Mouse (Mus musculus) neural tube, embryonic 15.5 days (tissue): ENCODE measurements around the gene Slc35a1. TPM values are rescaled to one million over a fixed set of nuclear protein-coding genes. Genes with fewer than 3 reads are reported as not detected.
"Not testable (repeated sequence)": the region's sequence is repeated elsewhere in the genome, so short reads cannot be mapped to it uniquely, and the experiment has no call there.

ENCODE experiments used
- ATAC-seq: fragments of 200-750 bp; cut with Nextera tagmentation; 2 replicates; pipeline ENCODE4 v1.8.0; 2017; ENCODE audit warnings: mild to moderate bottlenecking, moderate TSS enrichment, moderate library complexity; ENCODE audit not compliant: low FRiP score
- H3K27ac ChIP-seq: fragments of 300-500 bp; sonication (generic); replicated peaks from 2 replicates; pipeline ENCODE4 v1.5.1; 2015; ENCODE audit warnings: mild to moderate bottlenecking, inconsistent platforms
- H3K27me3 ChIP-seq: fragments of 300-500 bp; sonication (generic); replicated peaks from 2 replicates; pipeline ENCODE4 v1.6.1; 2015; ENCODE audit warnings: inconsistent platforms
- H3K36me3 ChIP-seq: fragments of 300-500 bp; sonication (generic); 2 replicates; pipeline ENCODE4 v1.6.1; 2015; ENCODE audit warnings: inconsistent platforms
- H3K4me1 ChIP-seq: fragments of 300-500 bp; sonication (generic); 2 replicates; pipeline ENCODE4 v1.6.1; 2015; ENCODE audit warnings: inconsistent platforms
- H3K4me2 ChIP-seq: fragments of 300-500 bp; sonication (generic); 2 replicates; pipeline ENCODE4 v1.6.1; 2015; ENCODE audit warnings: inconsistent platforms, mild to moderate bottlenecking, moderate library complexity
- H3K4me3 ChIP-seq: fragments of 300-500 bp; sonication (generic); replicated peaks from 2 replicates; pipeline ENCODE4 v1.5.1; 2015; ENCODE audit warnings: mild to moderate bottlenecking, inconsistent platforms
- H3K9ac ChIP-seq: fragments of 300-500 bp; sonication (generic); replicated peaks from 2 replicates; pipeline ENCODE4 v1.6.1; 2015; ENCODE audit warnings: mild to moderate bottlenecking, inconsistent platforms
- H3K9me3 ChIP-seq: fragments of 300-500 bp; sonication (generic); replicated peaks from 2 replicates; pipeline ENCODE4 v1.6.1; 2016; ENCODE audit warnings: inconsistent platforms
- WGBS: fragments of 180-500 bp; shearing (Covaris S2); methylation state at CpG from one replicate; pipeline ENCODE4 v1.1.7; 2015; ENCODE audit warnings: mixed read lengths; 5-methylcytosine and 5-hydroxymethylcytosine counted together
- polyA plus RNA-seq: library from polyadenylated mRNA; unstranded; fragments of >200 nt; fragmentation: Nextera tagmentation; extraction: Ambion mirVana; gene quantifications from 2 replicates; pipeline ENCODE4 v1.2.1, GENCODE M21; 2015

Gene Slc35a1
- 45.7 and 48.1 TPM in 2 replicates for polyA plus RNA-seq

- ATAC-seq: peak; percentile 99
- WGBS: under 1% methylated on average over 55 of the region's 65 CpGs
- no peaks in the 10 kb centered on the region for H3K27me3 ChIP-seq
These were observed at the start of gene Slc35a1 for GRCm38 (mm10) chr4:34686874-34687567. TSS of gene Slc35a1 (minus strand) at chr4:34687438.

GRCm38 (mm10) chr4:34734461-34734860 lies 47.2 kb upstream of the Slc35a1 start:
- peaks cover 8% of the 10 kb centered on the region for H3K4me1 ChIP-seq
- 69% methylated on average over 3 of the region's 3 CpGs for WGBS
- no peak overlapping the region for H3K9ac ChIP-seq
- no peak overlapping the region for H3K4me3 ChIP-seq
- no peaks in the 10 kb centered on the region for H3K9me3 ChIP-seq
- no peak overlapping the region for H3K27ac ChIP-seq
- no peak for ATAC-seq
- no peak overlapping the region for H3K4me2 ChIP-seq
- no peaks in the 10 kb centered on the region; the same call in 1 of the 2 replicates for H3K27me3 ChIP-seq
- no peaks in the 10 kb centered on the region for H3K36me3 ChIP-seq

More at GRCm38 (mm10) chr4:34686874-34687567, at the start of gene Slc35a1:
- no peaks in the 10 kb centered on the region for H3K9me3 ChIP-seq
- peak within 1 kb of the TSS; percentile 97 for H3K27ac ChIP-seq
- peak within 1 kb of the TSS; percentile 95 for H3K9ac ChIP-seq
- peak within 1 kb of the TSS; percentile 61 for H3K4me2 ChIP-seq
- peak within 1 kb of the TSS; percentile 90 for H3K4me3 ChIP-seq
- peaks cover 7% of the 10 kb centered on the region; the same call in 1 of the 2 replicates for H3K36me3 ChIP-seq
- peaks cover 10% of the 10 kb centered on the region for H3K4me1 ChIP-seq

GRCm38 (mm10) chr4:34733415-34733814 lies 46.2 kb upstream of the Slc35a1 start:
- H3K4me1 ChIP-seq, ATAC-seq, H3K27me3 ChIP-seq, H3K4me3 ChIP-seq, H3K36me3 ChIP-seq, H3K27ac ChIP-seq, H3K9ac ChIP-seq, H3K4me2 ChIP-seq, H3K9me3 ChIP-seq: not testable (repeated sequence)
- 36% methylated on average over 2 of the region's 2 CpGs for WGBS

DNA sequence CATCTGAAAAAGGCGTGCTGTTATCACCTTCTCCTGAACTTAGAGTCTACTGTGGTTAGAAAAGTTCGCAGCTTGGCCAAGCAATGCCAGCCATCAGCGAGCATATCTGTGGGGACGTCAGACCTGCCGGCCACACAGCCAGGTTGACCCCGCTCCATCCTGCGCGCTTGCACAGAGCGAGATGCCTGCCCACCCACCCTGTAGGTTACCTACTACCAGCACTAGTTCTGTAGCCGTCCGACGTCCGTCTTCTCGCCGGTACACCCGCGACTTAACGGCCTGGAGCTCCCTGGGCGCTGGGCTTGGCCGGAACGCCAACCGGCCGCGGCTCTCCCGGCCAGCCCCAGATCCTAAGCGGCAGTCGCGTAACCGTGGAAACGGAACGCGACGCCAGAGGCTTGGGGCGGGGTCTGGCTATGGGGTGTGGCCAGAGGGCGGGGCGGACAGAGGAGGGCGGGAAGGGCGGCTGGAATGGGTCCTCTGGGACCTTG lies 42.7 kb upstream of the Slc35a1 start, which contains the start of gene Cfap206:
Gene Cfap206 (minus strand): TSS at position 356 of the 491 bp plus-strand sequence.
- peak within 1 kb of the TSS; percentile 96 for H3K4me2 ChIP-seq
- H3K9ac ChIP-seq: peak within 1 kb of the TSS; percentile 47
- no peaks in the 10 kb centered on the region; the same call in 1 of the 2 replicates for H3K27me3 ChIP-seq
- H3K4me1 ChIP-seq: peaks cover 8% of the 10 kb centered on the region
- no peaks in the 10 kb centered on the region for H3K36me3 ChIP-seq
- peak; percentile 93 for ATAC-seq
- no peak within 1 kb of the TSS for H3K27ac ChIP-seq
- peak within 1 kb of the TSS; percentile 52 for H3K4me3 ChIP-seq
- no peaks in the 10 kb centered on the region for H3K9me3 ChIP-seq
- 1% methylated on average over 38 of the region's 38 CpGs for WGBS

- not testable (repeated sequence) for H3K27me3 ChIP-seq, H3K9ac ChIP-seq, H3K9me3 ChIP-seq, H3K4me1 ChIP-seq, ATAC-seq, H3K4me3 ChIP-seq, H3K4me2 ChIP-seq, H3K27ac ChIP-seq, H3K36me3 ChIP-seq
- 90% methylated on average over 3 of the region's 3 CpGs for WGBS
These were observed 38.5 kb upstream of the Slc35a1 start for GRCm38 (mm10) chr4:34725710-34726109.

GRCm38 (mm10) chr4:34724306-34724705 lies 37.1 kb upstream of the Slc35a1 start:
- H3K4me3 ChIP-seq: no peak overlapping the region
- no peak overlapping the region for H3K4me2 ChIP-seq
- no peaks in the 10 kb centered on the region for H3K36me3 ChIP-seq
- no peak for ATAC-seq
- WGBS: 61% methylated on average over 4 of the region's 4 CpGs
- H3K9ac ChIP-seq: no peak overlapping the region
- no peak overlapping the region for H3K27ac ChIP-seq
- no peaks in the 10 kb centered on the region for H3K27me3 ChIP-seq
- no peaks in the 10 kb centered on the region for H3K9me3 ChIP-seq
- no peaks in the 10 kb centered on the region for H3K4me1 ChIP-seq

DNA sequence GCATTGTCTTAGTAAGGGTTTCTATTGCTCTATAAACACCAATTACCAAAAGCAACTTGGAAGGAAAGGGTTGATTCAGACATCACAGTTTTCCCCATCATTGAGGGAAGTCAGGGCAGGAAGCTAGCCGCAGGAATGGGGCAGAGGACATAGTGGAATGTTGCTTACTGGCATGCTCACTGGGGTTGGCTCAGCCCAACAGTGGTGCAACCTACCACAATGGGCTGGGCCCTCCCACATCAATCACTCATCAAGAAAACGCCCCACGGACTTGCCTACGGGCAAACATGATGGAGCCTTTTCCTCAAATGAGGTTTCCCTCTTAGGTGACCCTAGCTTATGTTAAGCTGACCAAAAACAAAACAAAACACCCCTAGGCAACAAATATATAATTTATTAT lies 35.9 kb upstream of the Slc35a1 start:
- ATAC-seq: no peak
- 70% methylated on average over 4 of the region's 4 CpGs for WGBS

GRCm38 (mm10) chr4:34720127-34720895 lies 33.1 kb upstream of the Slc35a1 start:
- Histone ChIP-seq H3K27ac (no peak overlapping the region), H3K4me2 (no peak overlapping the region), H3K4me1 (no peaks in the 10 kb centered on the region), H3K27me3 (no peaks in the 10 kb centered on the region), H3K9ac (no peak overlapping the region), H3K4me3 (no peak overlapping the region), H3K36me3 (no peaks in the 10 kb centered on the region), H3K9me3 (no peaks in the 10 kb centered on the region)
- WGBS: 93% methylated on average over 7 of the region's 7 CpGs
- ATAC-seq: no peak

More for the DNA sequence above, 35.9 kb upstream of the Slc35a1 start:
- Histone ChIP-seq H3K4me2 (no peak overlapping the region), H3K27me3 (no peaks in the 10 kb centered on the region), H3K9ac (no peak overlapping the region), H3K27ac (no peak overlapping the region), H3K4me3 (no peak overlapping the region), H3K9me3 (no peaks in the 10 kb centered on the region), H3K4me1 (no peaks in the 10 kb centered on the region), H3K36me3 (no peaks in the 10 kb centered on the region)

DNA sequence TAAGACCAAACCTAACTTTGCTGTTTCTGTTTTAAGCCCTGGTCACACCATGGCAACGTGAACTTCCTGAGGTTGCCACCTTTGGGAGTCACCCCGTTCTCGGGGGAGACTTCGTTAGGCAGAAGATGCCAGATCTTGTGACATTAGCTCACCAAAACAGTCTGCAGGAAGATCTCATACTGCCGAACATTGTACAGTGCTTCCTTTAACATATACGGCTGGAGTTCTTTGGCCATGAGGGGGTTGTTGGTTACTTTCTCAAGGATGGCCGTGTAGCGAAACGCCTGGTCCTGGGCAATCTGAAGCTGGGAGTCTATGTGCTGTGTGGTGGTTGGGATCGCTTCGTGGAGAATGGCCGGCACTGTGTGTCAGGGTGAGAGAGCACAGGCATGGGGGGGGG lies 32.2 kb upstream of the Slc35a1 start:
- WGBS: 96% methylated on average over 12 of the region's 12 CpGs
- Histone ChIP-seq H3K27ac (no peak overlapping the region), H3K4me2 (no peak overlapping the region), H3K4me3 (no peak overlapping the region), H3K4me1 (no peaks in the 10 kb centered on the region), H3K36me3 (no peaks in the 10 kb centered on the region), H3K9me3 (no peaks in the 10 kb centered on the region), H3K9ac (no peak overlapping the region), H3K27me3 (no peaks in the 10 kb centered on the region)
- ATAC-seq: no peak

DNA sequence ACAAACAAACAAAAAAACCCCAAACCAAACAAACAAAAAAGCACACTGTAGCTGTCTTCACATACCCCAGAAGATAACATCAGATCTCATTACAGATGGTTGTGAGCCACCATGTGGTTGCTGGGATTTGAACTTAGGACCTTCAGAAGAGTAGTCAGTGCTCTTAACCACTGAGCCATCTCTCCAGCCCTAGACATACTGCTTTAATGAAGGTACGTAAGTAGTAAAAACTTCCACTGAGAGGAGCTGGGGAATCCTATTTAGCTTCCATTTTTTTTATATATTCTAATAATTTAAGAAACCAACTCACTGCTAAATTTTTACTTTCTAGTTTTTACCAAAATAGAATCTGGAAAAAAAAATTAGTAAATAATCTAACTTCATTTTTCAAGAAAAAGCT lies 27.8 kb upstream of the Slc35a1 start:
- Histone ChIP-seq H3K9me3 (no peaks in the 10 kb centered on the region), H3K36me3 (no peaks in the 10 kb centered on the region), H3K4me1 (no peaks in the 10 kb centered on the region), H3K4me3 (no peak overlapping the region), H3K4me2 (no peak overlapping the region), H3K27me3 (no peaks in the 10 kb centered on the region), H3K27ac (no peak overlapping the region), H3K9ac (no peak overlapping the region)
- no peak for ATAC-seq
- WGBS: 97% methylated on average over 1 of the region's 1 CpGs

- no peak for ATAC-seq
- Histone ChIP-seq H3K36me3 (no peaks in the 10 kb centered on the region), H3K27ac (no peak overlapping the region), H3K4me1 (no peaks in the 10 kb centered on the region), H3K27me3 (no peaks in the 10 kb centered on the region), H3K9me3 (no peaks in the 10 kb centered on the region), H3K9ac (no peak overlapping the region), H3K4me3 (no peak overlapping the region), H3K4me2 (no peak overlapping the region)
- WGBS: 84% methylated on average over 3 of the region's 3 CpGs
These were observed 20.9 kb upstream of the Slc35a1 start for GRCm38 (mm10) chr4:34708127-34708526.

- no peaks in the 10 kb centered on the region for H3K9me3 ChIP-seq
- no peak overlapping the region for H3K9ac ChIP-seq
- ATAC-seq: no peak
- H3K27me3 ChIP-seq: no peaks in the 10 kb centered on the region
- no peak overlapping the region for H3K4me2 ChIP-seq
- 69% methylated on average over 3 of the region's 3 CpGs for WGBS
- H3K36me3 ChIP-seq: no peaks in the 10 kb centered on the region
- no peak overlapping the region for H3K27ac ChIP-seq
- no peak overlapping the region for H3K4me3 ChIP-seq
- no peaks in the 10 kb centered on the region for H3K4me1 ChIP-seq
These were observed 20.0 kb upstream of the Slc35a1 start for GRCm38 (mm10) chr4:34707248-34707647.
